ENCODE assay signal across 31 mouse cellular contexts in genomic region chr16:87853451-87854085, GRCm38 (mm10).
"Had no signal": no experiment of that assay in that cellular context is flagged by ENCODE, and none has a peak within 500 bp of the region (broad histone marks: within the 10 kb centered on the region; RNA-seq: fewer than 3 reads in every experiment).

No protein-coding gene starts in this region.

- H3K4me2 ChIP-seq: limb, embryonic 12.5 days; limb, embryonic 13.5 days; limb, embryonic 15.5 days; liver, embryonic 11.5 days; liver, embryonic 12.5 days; liver, embryonic 13.5 days; liver, embryonic 15.5 days; lung, embryonic 14.5 days; lung, embryonic 15.5 days; midbrain, embryonic 11.5 days; midbrain, embryonic 12.5 days; midbrain, embryonic 13.5 days; midbrain, embryonic 15.5 days had no signal

- H3K27ac ChIP-seq: limb, embryonic 10.5 days; limb, embryonic 12.5 days; limb, embryonic 13.5 days; limb, embryonic 15.5 days; liver, embryonic 12.5 days; liver, embryonic 13.5 days; liver, embryonic 14.5 days; liver, embryonic 15.5 days; lung, embryonic 15.5 days; macrophage; midbrain, embryonic 10.5 days; midbrain, embryonic 12.5 days; midbrain, embryonic 13.5 days; midbrain, embryonic 15.5 days had no signal

- DNase-seq: left cerebral cortex, postnatal 4 days; liver; liver, embryonic 13.5 days; liver, postnatal 0 days; lung, adult 18-20 months; lung, adult 2 months; lung, embryonic 14.5 days; lung, postnatal 10 days; lung, postnatal 14 days; lung, postnatal 36 days; lung, postnatal 4 days; midbrain, embryonic 14.5 days had no signal

- ATAC-seq: liver, embryonic 12.5 days; liver, postnatal 0 days; lung, postnatal 0 days; midbrain, embryonic 13.5 days; midbrain, embryonic 15.5 days; midbrain, embryonic 16.5 days had no signal

- H3K36me3 ChIP-seq: limb, embryonic 10.5 days; limb, embryonic 12.5 days; limb, embryonic 13.5 days; limb, embryonic 15.5 days; liver, embryonic 12.5 days; liver, embryonic 13.5 days; liver, embryonic 15.5 days; lung, embryonic 15.5 days; midbrain, embryonic 10.5 days; midbrain, embryonic 12.5 days; midbrain, embryonic 13.5 days; midbrain, embryonic 15.5 days had no signal

- H3K9ac ChIP-seq: limb, embryonic 12.5 days; limb, embryonic 13.5 days; limb, embryonic 15.5 days; liver, embryonic 12.5 days; liver, embryonic 13.5 days; liver, embryonic 14.5 days; liver, embryonic 15.5 days; liver, postnatal 0 days; lung, embryonic 14.5 days; lung, embryonic 15.5 days; midbrain, embryonic 12.5 days; midbrain, embryonic 13.5 days; midbrain, embryonic 15.5 days had no signal

- H3K27me3 ChIP-seq: limb, embryonic 12.5 days; limb, embryonic 13.5 days; limb, embryonic 15.5 days; liver, embryonic 12.5 days; liver, embryonic 13.5 days; liver, embryonic 15.5 days; lung, embryonic 15.5 days; megakaryocyte, embryonic 14.5 days; midbrain, embryonic 12.5 days; midbrain, embryonic 13.5 days; midbrain, embryonic 15.5 days had no signal

- H3K4me3 ChIP-seq: limb, embryonic 10.5 days; limb, embryonic 12.5 days; limb, embryonic 13.5 days; limb, embryonic 15.5 days; liver, embryonic 12.5 days; liver, embryonic 13.5 days; liver, embryonic 15.5 days; lung, embryonic 15.5 days; megakaryocyte, embryonic 14.5 days; midbrain, embryonic 10.5 days; midbrain, embryonic 12.5 days; midbrain, embryonic 13.5 days; midbrain, embryonic 15.5 days; myocyte had no signal

- H3K4me1 ChIP-seq: limb, embryonic 10.5 days; limb, embryonic 12.5 days; limb, embryonic 13.5 days; limb, embryonic 15.5 days; liver, embryonic 12.5 days; liver, embryonic 13.5 days; liver, embryonic 15.5 days; lung, embryonic 15.5 days; megakaryocyte, embryonic 14.5 days; midbrain, embryonic 10.5 days; midbrain, embryonic 15.5 days had no signal

- H3K9me3 ChIP-seq: limb, embryonic 10.5 days; limb, embryonic 12.5 days; limb, embryonic 13.5 days; limb, embryonic 15.5 days; liver, embryonic 12.5 days; liver, embryonic 13.5 days; liver, embryonic 15.5 days; lung, embryonic 15.5 days; megakaryocyte, embryonic 14.5 days; midbrain, embryonic 10.5 days; midbrain, embryonic 12.5 days; midbrain, embryonic 13.5 days; midbrain, embryonic 15.5 days had no signal
